Mouse (Mus musculus): ENCODE measurements at regions not wholly inside any gene's neighbourhood (a gene's known extent, or its start where the extent isn't known, plus 50 kb on each side); places are given as distances from the start of the nearest gene placed in this dataset.

GRCm38 (mm10) chr13:99097606-99098545, 86.7 kb upstream of the Zfp366 start:
- DNase-seq (ENCODE audit: low spot score in 2 of 2) = no peak

- DNase-seq (ENCODE audit: low spot score in 2 of 2) = no peak
These were observed 87.8 kb upstream of the Zfp366 start for GRCm38 (mm10) chr13:99096837-99097236.

- no peak for DNase-seq (ENCODE audit: low spot score in 2 of 2)
These were observed 89.6 kb upstream of the Zfp366 start for GRCm38 (mm10) chr13:99095006-99095405.

- DNase-seq (ENCODE audit: low spot score in 2 of 2) = no peak
These were observed 90.4 kb upstream of the Zfp366 start for GRCm38 (mm10) chr13:99094221-99094620.

GRCm38 (mm10) chr13:99093269-99093668, 91.4 kb upstream of the Zfp366 start:
- DNase-seq (ENCODE audit: low spot score in 2 of 2) = peak; percentile 60 to 67

- DNase-seq (ENCODE audit: low spot score in 2 of 2) = no peak
These were observed 92.2 kb upstream of the Zfp366 start for GRCm38 (mm10) chr13:99092279-99092930.

- DNase-seq (ENCODE audit: low spot score in 2 of 2) = no peak
These were observed 92.9 kb upstream of the Zfp366 start for GRCm38 (mm10) chr13:99091562-99092278.

GRCm38 (mm10) chr13:99090361-99090760, 94.3 kb upstream of the Zfp366 start:
- DNase-seq (ENCODE audit: low spot score in 2 of 2) = no peak

- no peak for DNase-seq (ENCODE audit: low spot score in 2 of 2)
These were observed 96.3 kb upstream of the Zfp366 start for GRCm38 (mm10) chr13:99088285-99088684.

GRCm38 (mm10) chr13:99079331-99079761, 95.0 kb upstream of the 1700024P04Rik start:
- DNase-seq (ENCODE audit: low spot score in 2 of 2) = peak; percentile 47 to 48

- DNase-seq (ENCODE audit: low spot score in 2 of 2) = no peak
These were observed 94.3 kb upstream of the 1700024P04Rik start for GRCm38 (mm10) chr13:99078643-99079042.

- no peak for DNase-seq (ENCODE audit: low spot score in 2 of 2)
These were observed 92.8 kb upstream of the 1700024P04Rik start for GRCm38 (mm10) chr13:99077039-99077749.

GRCm38 (mm10) chr13:99075467-99075866, 91.1 kb upstream of the 1700024P04Rik start:
- no peak for DNase-seq (ENCODE audit: low spot score in 2 of 2)

- DNase-seq (ENCODE audit: low spot score in 2 of 2) = no peak
These were observed 87.6 kb upstream of the 1700024P04Rik start for GRCm38 (mm10) chr13:99071821-99072414.

GRCm38 (mm10) chr13:99071413-99071812, 87.0 kb upstream of the 1700024P04Rik start:
- no peak for DNase-seq (ENCODE audit: low spot score in 2 of 2)

- DNase-seq (ENCODE audit: low spot score in 2 of 2) = no peak
These were observed 85.4 kb upstream of the 1700024P04Rik start for GRCm38 (mm10) chr13:99069767-99070166.

GRCm38 (mm10) chr13:99067504-99067903, 83.1 kb upstream of the 1700024P04Rik start:
- no peak for DNase-seq (ENCODE audit: low spot score in 2 of 2)

- DNase-seq (ENCODE audit: low spot score in 2 of 2) = no peak
These were observed 79.1 kb upstream of the 1700024P04Rik start for GRCm38 (mm10) chr13:99063431-99063830.

- DNase-seq (ENCODE audit: low spot score in 2 of 2) = no peak
These were observed 78.6 kb upstream of the 1700024P04Rik start for GRCm38 (mm10) chr13:99062936-99063335.

- no peak for DNase-seq (ENCODE audit: low spot score in 2 of 2)
These were observed 74.0 kb upstream of the 1700024P04Rik start for GRCm38 (mm10) chr13:99058131-99058970.
